Mouse (Mus musculus) left cerebral cortex, adult 8-10 months (tissue): ENCODE results near the gene Prdm4. TPM values are rescaled to one million over a fixed set of nuclear protein-coding genes. Genes with fewer than 3 reads are reported as not detected.

Experiments used
- DNase-seq, 2 experiments: peaks; one replicate each; pipeline ENCODE4 v3.0.0; 2022; ENCODE audit warnings: low spot score in 2 of 2
- total RNA-seq, 4 experiments: library from RNA; stranded (reverse); gene quantifications; 2 replicates each; pipeline ENCODE4 v1.2.4; 2022

Gene Prdm4
- total RNA-seq, 4 experiments from 2014 or later: 27.6 to 31.2 (median 29.4) TPM

DNA sequence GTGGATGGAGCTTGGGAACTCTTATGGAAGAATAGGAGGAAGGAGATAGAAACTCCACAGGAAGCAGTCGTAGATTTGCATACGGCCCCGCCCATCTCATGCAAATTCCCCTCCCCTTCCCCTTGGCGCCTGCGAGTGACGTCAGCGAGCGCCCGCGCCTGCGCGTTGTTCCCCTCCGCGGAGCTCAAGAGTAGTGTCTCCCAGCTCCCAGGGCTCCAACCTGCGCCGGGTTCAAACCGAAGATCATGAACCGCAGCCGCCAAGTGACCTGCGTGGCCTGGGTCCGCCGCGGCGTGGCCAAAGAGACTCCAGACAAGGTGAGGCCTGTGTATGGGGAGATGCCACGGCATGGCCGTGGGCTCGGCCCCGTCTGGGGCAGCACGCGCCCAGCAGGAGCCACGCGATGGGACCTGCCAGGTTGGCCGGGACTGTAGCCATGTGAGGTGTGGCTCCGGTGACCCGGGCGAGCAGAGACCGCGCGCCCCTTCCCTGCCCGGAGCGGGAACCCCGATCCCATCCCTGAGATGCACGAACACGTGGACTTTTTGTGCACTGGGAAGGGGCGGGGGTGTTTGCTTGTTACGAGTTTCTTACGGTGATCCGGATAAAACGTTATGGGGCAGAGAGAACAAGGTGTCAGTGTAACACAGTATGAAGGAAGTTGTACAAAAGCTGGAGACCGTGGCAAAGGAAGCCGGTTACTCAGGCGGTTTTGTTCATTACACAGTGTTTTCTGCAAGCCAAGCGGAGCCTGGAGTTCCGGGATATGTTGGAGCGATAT, 45.1 kb downstream of the Prdm4 start:
- peak; percentile 87 to 90 for DNase-seq

- no peak for DNase-seq
These were observed 70.7 kb downstream of the Prdm4 start for GRCm38 (mm10) chr10:85846105-85846862.

Other genes starting within 250 kb of the Prdm4 start
- gene Pwp1, start 87.6 kb downstream of the Prdm4 start, total RNA-seq: 10 to 100 TPM; 16.3 to 20.5 (median 20.0) TPM
- gene Ascl4, start 10.5 kb upstream of the Prdm4 start, total RNA-seq: 1 to 10 TPM in 1 of 4 experiments, under 1 TPM in 2, not detected in 1; 0.19 to 1.1 (median 0.59) TPM
- 100 to 1,000 TPM; 117 to 135 (median 128) TPM for gene Rtcb, start 40.7 kb upstream of the Prdm4 start, total RNA-seq
- under 1 TPM; 0.11 to 0.39 (median 0.20) TPM for gene Bpifc, start 94.8 kb upstream of the Prdm4 start, total RNA-seq
- 10 to 100 TPM; 30.6 to 36.2 (median 33.5) TPM for gene Fbxo7, start 104.8 kb upstream of the Prdm4 start, total RNA-seq